39 mouse cellular contexts compared by ENCODE assay signal in genomic region chr6:125291329-125291728, GRCm38 (mm10). TPM values are rescaled to one million over a fixed set of nuclear protein-coding genes. Genes with fewer than 3 reads are reported as not detected.
A peak's percentile ranks its signal among the peaks of the same experiment; 100 is the strongest.
DNase-seq lines count a peak whose midpoint lies in the region; ATAC-seq lines count a peak whose summit lies in the region.
"Had no signal": no experiment of that assay in that cellular context is flagged by ENCODE, and none has a peak within 500 bp of the region (broad histone marks: within the 10 kb centered on the region; RNA-seq: fewer than 3 reads in every experiment).

No protein-coding gene starts in this region.

- H3K9ac ChIP-seq in kidney, embryonic 16.5 days (replicated peaks; ENCODE audit: low read length): no peak overlapping the region
- H3K9ac ChIP-seq: embryonic facial prominence, embryonic 15.5 days; forebrain, embryonic 13.5 days; hindbrain, embryonic 13.5 days; limb, embryonic 15.5 days; liver, embryonic 14.5 days; lung, embryonic 14.5 days; neural tube, embryonic 15.5 days had no signal

- DNase-seq in layer of hippocampus, adult 11-12 months (ENCODE audit: low spot score): peak; percentile 44
- no peak for DNase-seq in layer of hippocampus, postnatal 25 days (ENCODE audit: extremely low spot score in 1 of 2, low spot score in 1 of 2)
- peak; percentile 26 to 27 for DNase-seq in left cerebral cortex, postnatal 36 days (ENCODE audit: low spot score in 2 of 2)
- no peak for DNase-seq in left cerebral cortex, postnatal 4 days
- DNase-seq in Muller cell, postnatal 12 days (ENCODE audit: inconsistent ontology term): peak; percentile 76
- DNase-seq in layer of hippocampus, adult 8-10 months (ENCODE audit: low spot score in 2 of 2): peak; percentile 34 to 49
- DNase-seq in lung, adult 18-20 months: no peak
- DNase-seq: adrenal gland, adult 2 months; adrenal gland, postnatal 36 days; cerebellum, adult 8-10 months; cerebellum, postnatal 25 days; gastrocnemius, adult 2 months; gastrocnemius, postnatal 36 days; heart, adult 18-20 months; heart, postnatal 4 days; kidney, adult 11 months; kidney, postnatal 25 days; lung, embryonic 14.5 days; lung, postnatal 14 days; midbrain, embryonic 14.5 days; retina, postnatal 1 day; spleen, adult 18-20 months; thymus, adult 18-20 months; thymus, postnatal 25 days had no signal

- no peaks in the 10 kb centered on the region for H3K36me3 ChIP-seq in kidney, embryonic 16.5 days (ENCODE audit: insufficient read depth, low read length)
- H3K36me3 ChIP-seq: embryonic facial prominence, embryonic 10.5 days; embryonic facial prominence, embryonic 15.5 days; hindbrain, embryonic 13.5 days; limb, embryonic 10.5 days; limb, embryonic 15.5 days; neural tube, embryonic 15.5 days had no signal

- H3K9me3 ChIP-seq in kidney, embryonic 16.5 days (ENCODE audit: low read length): no peaks in the 10 kb centered on the region
- H3K9me3 ChIP-seq: embryonic facial prominence, embryonic 10.5 days; embryonic facial prominence, embryonic 15.5 days; forebrain, embryonic 13.5 days; hindbrain, embryonic 13.5 days; limb, embryonic 10.5 days; limb, embryonic 15.5 days; neural tube, embryonic 15.5 days had no signal

- no peaks in the 10 kb centered on the region for H3K4me1 ChIP-seq in kidney, embryonic 16.5 days (ENCODE audit: insufficient read depth, low read length)
- H3K4me1 ChIP-seq: forebrain, embryonic 13.5 days; hindbrain, embryonic 13.5 days; limb, embryonic 10.5 days had no signal

- intact Hi-C loops in left cerebral cortex, postnatal 36 days (cut with DNase I): no loop called here
- intact Hi-C loops in left cerebral cortex, postnatal 4 days (cut with DNase I): no loop called here

- no peak overlapping the region for H3K4me3 ChIP-seq in kidney, embryonic 16.5 days (ENCODE audit: low read length)
- H3K4me3 ChIP-seq: embryonic facial prominence, embryonic 10.5 days; embryonic facial prominence, embryonic 15.5 days; forebrain, embryonic 13.5 days; gastrocnemius, adult 2 months; hindbrain, embryonic 13.5 days; limb, embryonic 10.5 days; limb, embryonic 15.5 days; neural tube, embryonic 15.5 days had no signal

- ATAC-seq in kidney, embryonic 16.5 days (ENCODE audit: low FRiP score, low TSS enrichment): no peak
- ATAC-seq: activated CD4-positive, CD25-positive, alpha-beta regulatory T cell, adult 4 months; forebrain, embryonic 13.5 days had no signal

- no peaks in the 10 kb centered on the region for H3K27me3 ChIP-seq in kidney, embryonic 16.5 days (ENCODE audit: insufficient read depth, low read length)
- H3K27me3 ChIP-seq: embryonic facial prominence, embryonic 15.5 days; forebrain, embryonic 13.5 days; hindbrain, embryonic 13.5 days; limb, embryonic 15.5 days; neural tube, embryonic 15.5 days had no signal

- WGBS in kidney, embryonic 16.5 days: 79% methylated on average over 4 of the region's 4 CpGs

- H3K27ac ChIP-seq in kidney, embryonic 16.5 days (ENCODE audit: low read length): no peak overlapping the region
- H3K27ac ChIP-seq: embryonic facial prominence, embryonic 10.5 days; embryonic facial prominence, embryonic 15.5 days; forebrain, embryonic 13.5 days; gastrocnemius, adult 2 months; hindbrain, embryonic 13.5 days; limb, embryonic 10.5 days; limb, embryonic 15.5 days; liver, embryonic 14.5 days; neural tube, embryonic 15.5 days had no signal

- no peak overlapping the region for H3K4me2 ChIP-seq in kidney, embryonic 16.5 days (replicated peaks; ENCODE audit: low read depth, low read length)
- H3K4me2 ChIP-seq: embryonic facial prominence, embryonic 15.5 days; forebrain, embryonic 13.5 days; heart, embryonic 11.5 days; hindbrain, embryonic 13.5 days; limb, embryonic 15.5 days; lung, embryonic 14.5 days; neural tube, embryonic 15.5 days had no signal

RNA-seq across cellular contexts. Expression of gene Tuba3a, which starts 5.5 kb away (rescaled TPM):
- not detected for total RNA-seq in layer of hippocampus, postnatal 25 days (2021)
- not detected for total RNA-seq in left cerebral cortex, postnatal 36 days (2021)
- not detected for total RNA-seq in left cerebral cortex, postnatal 4 days (2021)
- total RNA-seq in layer of hippocampus, adult 8-10 months (2022): under 1 TPM in 2 of 4 experiments, not detected in 2; 0.20 to 0.31 TPM
- 0.19 and 0.65 TPM in 2 replicates for polyA plus RNA-seq in kidney, embryonic 16.5 days (2015; fragmentation: Nextera tagmentation; extraction: Ambion mirVana)
- total RNA-seq: adrenal gland, adult 2 months; adrenal gland, postnatal 36 days; gastrocnemius, adult 2 months; gastrocnemius, postnatal 36 days; heart, adult 18-20 months; heart, postnatal 4 days; layer of hippocampus, postnatal 36 days; MEL had no signal
- polyA plus RNA-seq: adrenal gland, adult 2 months; forebrain, embryonic 13.5 days; heart, embryonic 16.5 days; hindbrain, embryonic 13.5 days; kidney, embryonic 14.5 days; limb, embryonic 15.5 days; liver, embryonic 14.5 days; midbrain, embryonic 14.5 days; neural tube, embryonic 15.5 days had no signal

RNA-seq across cellular contexts. Expression of gene Ltbr, which starts 22.4 kb away (rescaled TPM):
- total RNA-seq in layer of hippocampus, postnatal 25 days (2021): 10 to 100 TPM in 1 of 2 experiments, 1 to 10 TPM in 1; 8.7 to 10.2 TPM
- total RNA-seq in left cerebral cortex, postnatal 36 days (2021): 1 to 10 TPM; 7.4 to 8.4 TPM
- 10 to 100 TPM in 1 of 2 experiments, 1 to 10 TPM in 1; 9.6 to 10.7 TPM for total RNA-seq in left cerebral cortex, postnatal 4 days (2021)
- total RNA-seq in layer of hippocampus, adult 8-10 months (2022): 10 to 100 TPM in 2 of 4 experiments, 1 to 10 TPM in 2; 8.1 to 16.8 (median 11.5) TPM
- 71.6 and 73.7 TPM in 2 replicates for polyA plus RNA-seq in kidney, embryonic 16.5 days (2015; fragmentation: Nextera tagmentation; extraction: Ambion mirVana)
- polyA plus RNA-seq: activated CD4-positive, CD25-positive, alpha-beta regulatory T cell, adult 4 months had no signal

RNA-seq across cellular contexts. Expression of gene Scnn1a, which starts 29.1 kb away (rescaled TPM):
- 1 to 10 TPM; 3.8 to 3.9 TPM for total RNA-seq in layer of hippocampus, postnatal 25 days (2021)
- total RNA-seq in left cerebral cortex, postnatal 36 days (2021): 1 to 10 TPM; 2.4 to 2.9 TPM
- 1 to 10 TPM; 1.5 to 2.1 TPM for total RNA-seq in left cerebral cortex, postnatal 4 days (2021)
- total RNA-seq in layer of hippocampus, adult 8-10 months (2022): 1 to 10 TPM; 4.3 to 5.6 (median 5.3) TPM
- polyA plus RNA-seq in kidney, embryonic 16.5 days (2015; fragmentation: Nextera tagmentation; extraction: Ambion mirVana): 7.5 and 7.7 TPM in 2 replicates
- total RNA-seq: MEL had no signal
- polyA plus RNA-seq: activated CD4-positive, CD25-positive, alpha-beta regulatory T cell, adult 4 months had no signal

RNA-seq across cellular contexts. Expression of gene Cd27, which starts 54.5 kb away (rescaled TPM):
- not detected for total RNA-seq in layer of hippocampus, postnatal 25 days (2021)
- total RNA-seq in left cerebral cortex, postnatal 36 days (2021): not detected
- not detected for total RNA-seq in left cerebral cortex, postnatal 4 days (2021)
- total RNA-seq in layer of hippocampus, adult 8-10 months (2022): not detected
- 2.1 and 2.5 TPM in 2 replicates for polyA plus RNA-seq in kidney, embryonic 16.5 days (2015; fragmentation: Nextera tagmentation; extraction: Ambion mirVana)
- total RNA-seq: layer of hippocampus, postnatal 36 days; MEL had no signal

RNA-seq across cellular contexts. Expression of gene Tnfrsf1a, which starts 57.8 kb away (rescaled TPM):
- 10 to 100 TPM; 11.2 to 12.5 TPM for total RNA-seq in layer of hippocampus, postnatal 25 days (2021)
- 10 to 100 TPM; 11.1 to 11.8 TPM for total RNA-seq in left cerebral cortex, postnatal 36 days (2021)
- total RNA-seq in left cerebral cortex, postnatal 4 days (2021): 10 to 100 TPM; 11.2 to 12.0 TPM
- total RNA-seq in layer of hippocampus, adult 8-10 months (2022): 10 to 100 TPM; 11.0 to 36.7 (median 21.8) TPM
- polyA plus RNA-seq in kidney, embryonic 16.5 days (2015; fragmentation: Nextera tagmentation; extraction: Ambion mirVana): 91.0 and 93.2 TPM in 2 replicates

Comparison
In these comparisons a context has a peak if more than half of its experiments do, and no peak if none do; other contexts are left out.
1. DNase-seq: peak in layer of hippocampus, adult 11-12 months (single experiment), left cerebral cortex, postnatal 36 days (2 of 2), Muller cell, postnatal 12 days (single experiment) and layer of hippocampus, adult 8-10 months (2 of 2); none in layer of hippocampus, postnatal 25 days (0 of 2), left cerebral cortex, postnatal 4 days (single experiment) and lung, adult 18-20 months (0 of 2).